23 mouse cellular contexts compared by ENCODE assay signal in the genomic region with DNA sequence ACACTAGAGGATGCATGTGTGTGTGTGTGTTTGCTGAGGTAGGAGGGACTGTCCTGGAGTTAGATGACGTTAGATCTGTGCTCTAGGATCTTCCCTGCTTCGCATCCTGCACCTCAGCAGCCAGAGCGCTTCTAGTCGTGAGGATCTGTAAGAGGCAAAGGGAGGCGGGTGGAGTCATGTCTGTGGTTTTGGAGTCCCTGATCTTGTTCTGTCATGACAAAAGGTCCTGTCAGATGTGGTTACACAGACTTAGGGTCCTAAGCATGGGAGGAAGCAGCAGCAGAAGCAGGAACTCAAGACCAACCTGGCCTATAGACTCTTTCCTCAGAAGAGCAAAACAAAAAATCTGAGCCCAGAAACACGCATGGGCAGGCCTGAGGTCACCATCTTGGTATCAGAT. TPM values are rescaled to one million over a fixed set of nuclear protein-coding genes. Genes with fewer than 3 reads are reported as not detected.
DNase-seq lines count a peak whose midpoint lies in the region; ATAC-seq lines count a peak whose summit lies in the region.
"Had no signal": no experiment of that assay in that cellular context is flagged by ENCODE, and none has a peak within 500 bp of the region (broad histone marks: within the 10 kb centered on the region; RNA-seq: fewer than 3 reads in every experiment).

No protein-coding gene starts in this region.

- intact Hi-C loops in left cerebral cortex, postnatal 4 days (cut with DNase I) = no loop called here

- H3K4me2 ChIP-seq in embryonic facial prominence, embryonic 12.5 days (replicated peaks) = no peak overlapping the region
- no peak overlapping the region for H3K4me2 ChIP-seq in midbrain, embryonic 11.5 days

- peaks cover 18% of the 10 kb centered on the region for H3K4me1 ChIP-seq in embryonic facial prominence, embryonic 12.5 days
- peaks cover 25% of the 10 kb centered on the region for H3K4me1 ChIP-seq in embryonic facial prominence, embryonic 10.5 days
- no peaks in the 10 kb centered on the region for H3K4me1 ChIP-seq in midbrain, embryonic 11.5 days (ENCODE audit: control insufficient read depth, insufficient read depth, low read length)

- no peak for ATAC-seq in embryonic facial prominence, embryonic 12.5 days (ENCODE audit: insufficient number of reproducible peaks, insufficient read depth, low FRiP score, low TSS enrichment)
- ATAC-seq in activated CD4-positive, CD25-positive, alpha-beta regulatory T cell, adult 4 months = peak; percentile 75
- peak; percentile 33 for ATAC-seq in megakaryocyte progenitor cell, adult 5-6 weeks (replicated peaks; ENCODE audit: poor library complexity)
- ATAC-seq in midbrain, embryonic 11.5 days (ENCODE audit: low FRiP score) = no peak
- ATAC-seq: liver, embryonic 12.5 days had no signal

- H3K36me3 ChIP-seq in embryonic facial prominence, embryonic 12.5 days = no peaks in the 10 kb centered on the region
- H3K36me3 ChIP-seq in embryonic facial prominence, embryonic 10.5 days (replicated peaks) = no peaks in the 10 kb centered on the region
- H3K36me3 ChIP-seq in midbrain, embryonic 11.5 days (ENCODE audit: control insufficient read depth, insufficient read depth, low read length) = no peaks in the 10 kb centered on the region
- H3K36me3 ChIP-seq: liver, embryonic 12.5 days; stomach, embryonic 15.5 days had no signal

- no peaks in the 10 kb centered on the region for H3K9me3 ChIP-seq in embryonic facial prominence, embryonic 12.5 days
- H3K9me3 ChIP-seq in embryonic facial prominence, embryonic 10.5 days = no peaks in the 10 kb centered on the region
- H3K9me3 ChIP-seq in midbrain, embryonic 11.5 days (ENCODE audit: control insufficient read depth, low read length) = no peaks in the 10 kb centered on the region
- H3K9me3 ChIP-seq: liver, embryonic 12.5 days; megakaryocyte, embryonic 14.5 days; stomach, embryonic 15.5 days had no signal

- 0 out of 2 replicates have a peak overlapping the region, but pooled peaks have one; percentile 19 for H3K9ac ChIP-seq in embryonic facial prominence, embryonic 12.5 days
- H3K9ac ChIP-seq in midbrain, embryonic 11.5 days (ENCODE audit: low read length) = no peak overlapping the region
- H3K9ac ChIP-seq: liver, embryonic 12.5 days; stomach, embryonic 15.5 days had no signal

- 83% methylated on average over 6 of the region's 6 CpGs for WGBS in embryonic facial prominence, embryonic 12.5 days
- WGBS in embryonic facial prominence, embryonic 10.5 days = 82% methylated on average over 6 of the region's 6 CpGs
- 87% methylated on average over 6 of the region's 6 CpGs for WGBS in midbrain, embryonic 11.5 days

- H3K4me3 ChIP-seq in embryonic facial prominence, embryonic 12.5 days = no peak overlapping the region
- no peak overlapping the region for H3K4me3 ChIP-seq in embryonic facial prominence, embryonic 10.5 days
- H3K4me3 ChIP-seq in midbrain, embryonic 11.5 days (ENCODE audit: low read depth, low read length) = no peak overlapping the region
- H3K4me3 ChIP-seq: liver, embryonic 12.5 days; stomach, embryonic 15.5 days had no signal

- H3K27ac ChIP-seq in embryonic facial prominence, embryonic 12.5 days = no peak overlapping the region
- H3K27ac ChIP-seq in embryonic facial prominence, embryonic 10.5 days (replicated peaks) = no peak overlapping the region
- H3K27ac ChIP-seq in midbrain, embryonic 11.5 days (ENCODE audit: low read depth, low read length) = no peak overlapping the region
- H3K27ac ChIP-seq: liver, embryonic 12.5 days; stomach, embryonic 15.5 days had no signal

- H3K27me3 ChIP-seq in embryonic facial prominence, embryonic 12.5 days = peaks cover 34% of the 10 kb centered on the region
- peaks cover 50% of the 10 kb centered on the region for H3K27me3 ChIP-seq in embryonic facial prominence, embryonic 10.5 days (replicated peaks; ENCODE audit: low read depth, poor library complexity, severe bottlenecking)
- H3K27me3 ChIP-seq in midbrain, embryonic 11.5 days (ENCODE audit: control insufficient read depth, insufficient read depth, low read length) = peaks cover 22% of the 10 kb centered on the region

- DNase-seq in embryonic facial prominence, embryonic 10.5 days (ENCODE audit: low spot score) = no peak
- peak; percentile 68 for DNase-seq in thymus, postnatal 0 days (ENCODE audit: low spot score)
- no peak for DNase-seq in thymus, postnatal 10 days (ENCODE audit: low spot score in 2 of 2)
- DNase-seq in left cerebral cortex, postnatal 4 days = no peak
- no peak for DNase-seq in midbrain, embryonic 11.5 days (ENCODE audit: low spot score, missing footprints)
- DNase-seq: adrenal gland, postnatal 36 days; embryo, embryonic 11 days; heart, postnatal 10 days; kidney, adult 2 months had no signal

RNA-seq across cellular contexts. Expression of gene Tmem141, which starts 1.4 kb away (rescaled TPM):
- 21.1 and 24.6 TPM in 2 replicates for polyA plus RNA-seq in embryonic facial prominence, embryonic 12.5 days (2016; fragmentation: Nextera tagmentation; extraction: Ambion mirVana)
- 16.6 and 17.2 TPM in 2 replicates for polyA plus RNA-seq in embryonic facial prominence, embryonic 10.5 days (2016; fragmentation: Nextera tagmentation; extraction: Ambion mirVana)
- polyA plus RNA-seq in thymus, postnatal 0 days (2015; fragmentation: Nextera tagmentation; extraction: Ambion mirVana) = 5.8 and 7.0 TPM in 2 replicates
- 1 to 10 TPM in 1 of 2 experiments, not detected in 1; 1.8 TPM for polyA plus RNA-seq in activated CD4-positive, CD25-positive, alpha-beta regulatory T cell, adult 4 months (2017; shearing (Covaris generic))
- 9.9 and 17.4 TPM in 2 replicates for total RNA-seq in megakaryocyte progenitor cell, adult 5-6 weeks (2015)
- total RNA-seq in megakaryocyte progenitor cell, adult 5-6 weeks (2017) = 18.1 and 18.6 TPM in 2 replicates
- total RNA-seq in left cerebral cortex, postnatal 4 days (2021) = 10 to 100 TPM; 21.7 to 27.1 TPM
- polyA plus RNA-seq in midbrain, embryonic 11.5 days (2014; fragmentation: Nextera tagmentation; extraction: Ambion mirVana) = 17.9 and 19.1 TPM in 2 replicates

RNA-seq across cellular contexts. Expression of gene Ccdc183, which starts 2.9 kb away (rescaled TPM):
- polyA plus RNA-seq in embryonic facial prominence, embryonic 12.5 days (2016; fragmentation: Nextera tagmentation; extraction: Ambion mirVana) = 0.19 TPM in 2 replicates
- 0.10 and 0.11 TPM in 2 replicates for polyA plus RNA-seq in embryonic facial prominence, embryonic 10.5 days (2016; fragmentation: Nextera tagmentation; extraction: Ambion mirVana)
- polyA plus RNA-seq in thymus, postnatal 0 days (2015; fragmentation: Nextera tagmentation; extraction: Ambion mirVana) = 0.04 and 0.05 TPM in 2 replicates
- not detected for polyA plus RNA-seq in activated CD4-positive, CD25-positive, alpha-beta regulatory T cell, adult 4 months (2017; shearing (Covaris generic))
- total RNA-seq in megakaryocyte progenitor cell, adult 5-6 weeks (2015) = not detected in 2 replicates
- total RNA-seq in megakaryocyte progenitor cell, adult 5-6 weeks (2017) = not detected in 2 replicates
- total RNA-seq in left cerebral cortex, postnatal 4 days (2021) = not detected
- polyA plus RNA-seq in midbrain, embryonic 11.5 days (2014; fragmentation: Nextera tagmentation; extraction: Ambion mirVana) = 0.25 and 0.28 TPM in 2 replicates
- total RNA-seq: adrenal gland, postnatal 36 days; gastrocnemius, adult 8-10 months; heart, adult 8-10 months; heart, postnatal 10 days; layer of hippocampus, adult 18-20 months; left cerebral cortex, postnatal 10 days; midbrain, postnatal 0 days had no signal

RNA-seq across cellular contexts. Expression of gene Fcna, which starts 7.4 kb away (rescaled TPM):
- polyA plus RNA-seq in embryonic facial prominence, embryonic 12.5 days (2016; fragmentation: Nextera tagmentation; extraction: Ambion mirVana) = 0.65 and 0.69 TPM in 2 replicates
- polyA plus RNA-seq in embryonic facial prominence, embryonic 10.5 days (2016; fragmentation: Nextera tagmentation; extraction: Ambion mirVana) = 0.49 and 0.57 TPM in 2 replicates
- 9.1 and 9.2 TPM in 2 replicates for polyA plus RNA-seq in thymus, postnatal 0 days (2015; fragmentation: Nextera tagmentation; extraction: Ambion mirVana)
- polyA plus RNA-seq in activated CD4-positive, CD25-positive, alpha-beta regulatory T cell, adult 4 months (2017; shearing (Covaris generic)) = 1 to 10 TPM in 1 of 2 experiments, under 1 TPM in 1; 0.83 to 1.7 TPM
- 0.68 and 1.4 TPM in 2 replicates for total RNA-seq in megakaryocyte progenitor cell, adult 5-6 weeks (2015)
- 0.50 and 1.7 TPM in 2 replicates for total RNA-seq in megakaryocyte progenitor cell, adult 5-6 weeks (2017)
- total RNA-seq in left cerebral cortex, postnatal 4 days (2021) = 1 to 10 TPM; 1.0 to 1.6 TPM
- polyA plus RNA-seq in midbrain, embryonic 11.5 days (2014; fragmentation: Nextera tagmentation; extraction: Ambion mirVana) = 1.3 and 1.6 TPM in 2 replicates

RNA-seq across cellular contexts. Expression of gene Rabl6, which starts 12.1 kb away (rescaled TPM):
- 79.0 and 84.9 TPM in 2 replicates for polyA plus RNA-seq in embryonic facial prominence, embryonic 12.5 days (2016; fragmentation: Nextera tagmentation; extraction: Ambion mirVana)
- 77.1 and 78.2 TPM in 2 replicates for polyA plus RNA-seq in embryonic facial prominence, embryonic 10.5 days (2016; fragmentation: Nextera tagmentation; extraction: Ambion mirVana)
- polyA plus RNA-seq in thymus, postnatal 0 days (2015; fragmentation: Nextera tagmentation; extraction: Ambion mirVana) = 30.3 and 39.7 TPM in 2 replicates
- 10 to 100 TPM; 16.1 to 19.8 TPM for polyA plus RNA-seq in activated CD4-positive, CD25-positive, alpha-beta regulatory T cell, adult 4 months (2017; shearing (Covaris generic))
- total RNA-seq in megakaryocyte progenitor cell, adult 5-6 weeks (2015) = 37.4 and 49.5 TPM in 2 replicates
- total RNA-seq in megakaryocyte progenitor cell, adult 5-6 weeks (2017) = 54.9 and 86.7 TPM in 2 replicates
- total RNA-seq in left cerebral cortex, postnatal 4 days (2021) = 10 to 100 TPM; 85.9 to 87.1 TPM
- polyA plus RNA-seq in midbrain, embryonic 11.5 days (2014; fragmentation: Nextera tagmentation; extraction: Ambion mirVana) = 49.2 and 51.2 TPM in 2 replicates

RNA-seq across cellular contexts. Expression of gene Lcn8, which starts 32.5 kb away (rescaled TPM):
- 0.36 and 0.62 TPM in 2 replicates for polyA plus RNA-seq in embryonic facial prominence, embryonic 12.5 days (2016; fragmentation: Nextera tagmentation; extraction: Ambion mirVana)
- 0.24 TPM in 1 of 2 replicates, not detected in the other for polyA plus RNA-seq in embryonic facial prominence, embryonic 10.5 days (2016; fragmentation: Nextera tagmentation; extraction: Ambion mirVana)
- 0.38 and 0.76 TPM in 2 replicates for polyA plus RNA-seq in thymus, postnatal 0 days (2015; fragmentation: Nextera tagmentation; extraction: Ambion mirVana)
- not detected for polyA plus RNA-seq in activated CD4-positive, CD25-positive, alpha-beta regulatory T cell, adult 4 months (2017; shearing (Covaris generic))
- total RNA-seq in megakaryocyte progenitor cell, adult 5-6 weeks (2015) = not detected in 2 replicates
- not detected in 2 replicates for total RNA-seq in megakaryocyte progenitor cell, adult 5-6 weeks (2017)
- total RNA-seq in left cerebral cortex, postnatal 4 days (2021) = not detected
- polyA plus RNA-seq in midbrain, embryonic 11.5 days (2014; fragmentation: Nextera tagmentation; extraction: Ambion mirVana) = not detected in 2 replicates
- total RNA-seq: adrenal gland, postnatal 36 days; layer of hippocampus, adult 18-20 months; left cerebral cortex, postnatal 10 days; midbrain, postnatal 0 days had no signal
- polyA plus RNA-seq: C2C12; hindbrain, embryonic 16.5 days; kidney, adult 2 months; liver, embryonic 12.5 days; midbrain, postnatal 0 days; neural tube, embryonic 14.5 days; stomach, embryonic 15.5 days had no signal

Comparison
In these comparisons a context has a peak if more than half of its experiments do, and no peak if none do; other contexts are left out.
1. ATAC-seq: peak in activated CD4-positive, CD25-positive, alpha-beta regulatory T cell, adult 4 months (single experiment) and megakaryocyte progenitor cell, adult 5-6 weeks (single experiment); none in embryonic facial prominence, embryonic 12.5 days (single experiment) and midbrain, embryonic 11.5 days (single experiment).